Mouse (Mus musculus): ENCODE data around the gene Chrna4. TPM values are rescaled to one million over a fixed set of nuclear protein-coding genes. Genes with fewer than 3 reads are reported as not detected.

The Chrna4 gene
- 5.7 and 5.8 TPM in 2 replicates for polyA plus RNA-seq (2016; fragmentation: Nextera tagmentation; extraction: Ambion mirVana)

DNA sequence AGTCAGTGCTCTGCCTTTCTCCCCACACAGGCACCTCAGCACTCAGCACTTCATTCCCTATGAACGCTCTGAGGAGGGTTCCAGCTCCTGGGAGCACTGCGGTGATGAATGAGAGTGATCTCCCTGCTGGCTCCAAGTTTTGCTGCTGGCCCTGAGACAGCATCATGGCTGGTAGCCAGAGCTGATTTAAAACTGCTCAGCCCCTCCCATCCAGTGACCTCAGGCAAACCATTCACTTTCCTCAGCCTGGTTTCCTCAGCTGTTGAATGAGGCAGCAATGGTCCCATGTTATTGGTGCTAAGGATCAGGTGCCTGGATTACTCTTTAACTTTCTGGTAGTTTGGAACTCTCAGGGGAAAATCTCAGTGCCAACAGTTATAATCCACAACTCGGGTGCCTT lies at the start of gene Chrna4:
Gene Chrna4, minus strand, starts transcription at position 110 of the 400 bp plus-strand sequence.
- DNase-seq (ENCODE audit: extremely low spot score, low spot score), result no peak
- Histone ChIP-seq H3K4me1 (peaks cover 59% of the 10 kb centered on the region), H3K9me3 (no peaks in the 10 kb centered on the region), H3K27ac (peak within 1 kb of the TSS; percentile 75), H3K27me3 (ENCODE audit: poor library complexity, severe bottlenecking) (peaks cover 51% of the 10 kb centered on the region), H3K4me3 (no peak within 1 kb of the TSS), H3K36me3 (replicated peaks) (no peaks in the 10 kb centered on the region)
- 44% methylated on average over 3 of the region's 3 CpGs for WGBS

- no peaks in the 10 kb centered on the region; the same call in 1 of the 2 replicates for H3K4me1 ChIP-seq
- no peak for DNase-seq (ENCODE audit: extremely low spot score, low spot score)
- H3K27me3 ChIP-seq (ENCODE audit: poor library complexity, severe bottlenecking), result no peaks in the 10 kb centered on the region
- no peak overlapping the region for H3K27ac ChIP-seq
- no peak overlapping the region for H3K4me3 ChIP-seq
- H3K36me3 ChIP-seq (replicated peaks), result no peaks in the 10 kb centered on the region
- H3K9me3 ChIP-seq, result no peaks in the 10 kb centered on the region
- WGBS, result 85% methylated on average over 3 of the region's 3 CpGs
Observed at GRCm38 (mm10) chr2:181090123-181090522, 46.8 kb upstream of the Chrna4 start.

GRCm38 (mm10) chr2:181084997-181085396 lies 41.7 kb upstream of the Chrna4 start:
- H3K27me3 ChIP-seq (ENCODE audit: poor library complexity, severe bottlenecking), result no peaks in the 10 kb centered on the region
- no peaks in the 10 kb centered on the region for H3K9me3 ChIP-seq
- WGBS, result 70% methylated on average over 8 of the region's 8 CpGs
- H3K36me3 ChIP-seq (replicated peaks), result no peaks in the 10 kb centered on the region
- DNase-seq (ENCODE audit: extremely low spot score, low spot score), result no peak
- H3K4me1 ChIP-seq, result no peaks in the 10 kb centered on the region; the same call in 1 of the 2 replicates
- no peak overlapping the region for H3K4me3 ChIP-seq
- no peak overlapping the region for H3K27ac ChIP-seq

- 77% methylated on average over 4 of the region's 4 CpGs for WGBS
Observed at GRCm38 (mm10) chr2:181083945-181084344, 40.6 kb upstream of the Chrna4 start.

GRCm38 (mm10) chr2:181080886-181081285 lies 37.5 kb upstream of the Chrna4 start:
- no peak for DNase-seq (ENCODE audit: extremely low spot score, low spot score)
- peaks cover 3% of the 10 kb centered on the region; the same call in 1 of the 2 replicates for H3K4me1 ChIP-seq
- H3K27ac ChIP-seq, result 0 out of 2 replicates have a peak overlapping the region, but pooled peaks have one; percentile 11
- H3K36me3 ChIP-seq (replicated peaks), result no peaks in the 10 kb centered on the region
- H3K27me3 ChIP-seq (ENCODE audit: poor library complexity, severe bottlenecking), result no peaks in the 10 kb centered on the region
- WGBS, result 80% methylated on average over 5 of the region's 5 CpGs
- no peak overlapping the region for H3K4me3 ChIP-seq
- H3K9me3 ChIP-seq, result no peaks in the 10 kb centered on the region

More at GRCm38 (mm10) chr2:181083945-181084344, 40.6 kb upstream of the Chrna4 start:
- Histone ChIP-seq H3K4me1 (no peaks in the 10 kb centered on the region; the same call in 1 of the 2 replicates), H3K36me3 (replicated peaks) (no peaks in the 10 kb centered on the region), H3K27me3 (ENCODE audit: poor library complexity, severe bottlenecking) (no peaks in the 10 kb centered on the region), H3K9me3 (no peaks in the 10 kb centered on the region), H3K4me3 (no peak overlapping the region), H3K27ac (no peak overlapping the region)
- no peak for DNase-seq (ENCODE audit: extremely low spot score, low spot score)

DNA sequence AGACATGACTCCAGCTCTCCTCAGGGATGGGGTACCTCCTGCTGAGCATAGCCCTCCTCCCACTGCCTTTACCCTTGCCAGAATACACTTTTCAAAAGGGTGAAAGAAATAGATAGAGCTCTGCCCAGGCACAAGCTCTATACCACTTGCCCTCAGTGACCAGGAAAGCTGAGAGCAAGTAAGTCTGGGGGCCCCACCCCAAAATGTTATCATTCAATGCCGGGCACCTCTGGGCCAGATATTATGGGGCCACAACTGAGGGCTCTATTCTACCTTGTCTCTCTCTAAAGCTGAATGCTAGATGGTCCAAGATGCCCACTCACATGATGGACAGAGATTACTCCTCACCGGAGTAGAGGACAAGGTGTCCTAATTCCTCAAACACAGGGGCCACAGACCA lies 36.2 kb upstream of the Chrna4 start:
- Histone ChIP-seq H3K9me3 (no peaks in the 10 kb centered on the region), H3K27ac (no peak overlapping the region), H3K27me3 (ENCODE audit: poor library complexity, severe bottlenecking) (no peaks in the 10 kb centered on the region), H3K4me3 (no peak overlapping the region), H3K4me1 (0 out of 2 replicates have a peak, but pooled peaks cover 3% of the 10 kb centered on the region), H3K36me3 (replicated peaks) (no peaks in the 10 kb centered on the region)
- 90% methylated on average over 2 of the region's 2 CpGs for WGBS
- DNase-seq (ENCODE audit: extremely low spot score, low spot score), result no peak

DNA sequence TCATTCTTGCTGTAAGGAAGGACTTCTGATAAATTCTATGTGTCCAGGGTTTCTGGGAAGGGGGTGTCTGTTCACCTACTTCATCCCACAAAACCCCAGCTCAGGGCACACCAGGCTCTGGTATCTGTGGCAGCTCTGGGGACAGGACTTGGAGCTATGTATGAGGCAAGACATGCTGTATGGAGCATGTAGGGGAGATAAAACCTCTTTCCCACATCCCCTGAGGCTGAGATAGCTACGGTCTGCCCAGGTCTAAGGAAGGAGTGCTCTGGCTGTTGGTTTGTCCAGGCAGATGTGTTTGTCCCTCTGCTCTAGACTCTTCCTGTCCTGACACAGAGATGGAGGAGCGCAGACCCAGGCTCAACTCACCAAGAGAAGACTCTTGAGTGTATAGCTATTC lies 35.6 kb upstream of the Chrna4 start:
- WGBS, result 82% methylated on average over 2 of the region's 2 CpGs
- DNase-seq (ENCODE audit: extremely low spot score, low spot score), result no peak
- Histone ChIP-seq H3K27me3 (ENCODE audit: poor library complexity, severe bottlenecking) (no peaks in the 10 kb centered on the region), H3K4me3 (no peak overlapping the region), H3K36me3 (replicated peaks) (no peaks in the 10 kb centered on the region), H3K9me3 (no peaks in the 10 kb centered on the region), H3K4me1 (0 out of 2 replicates have a peak, but pooled peaks cover 3% of the 10 kb centered on the region), H3K27ac (no peak overlapping the region)

DNA sequence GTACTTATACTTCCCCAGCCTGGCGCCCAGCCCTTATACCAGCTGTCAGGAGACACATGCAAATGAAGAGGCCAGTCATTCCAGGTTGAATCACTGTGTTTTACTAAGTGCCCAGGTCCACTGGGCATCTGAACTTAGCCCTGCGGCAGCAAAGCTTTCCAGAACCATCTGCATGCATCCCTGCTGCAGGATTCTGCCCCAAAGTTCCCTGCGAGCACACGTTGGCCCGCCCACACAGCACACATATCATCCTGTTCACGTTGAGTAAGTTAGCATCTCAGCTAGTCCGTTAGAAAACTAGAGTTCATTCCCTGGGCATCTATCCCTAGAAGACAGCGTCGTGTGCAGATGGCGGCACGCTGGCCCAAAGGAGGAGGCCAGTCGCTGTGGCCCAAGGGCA lies 32.2 kb upstream of the Chrna4 start:
- no peak for DNase-seq (ENCODE audit: extremely low spot score, low spot score)
- no peak overlapping the region for H3K27ac ChIP-seq
- no peaks in the 10 kb centered on the region for H3K27me3 ChIP-seq (ENCODE audit: poor library complexity, severe bottlenecking)
- 86% methylated on average over 12 of the region's 12 CpGs for WGBS
- H3K9me3 ChIP-seq, result no peaks in the 10 kb centered on the region
- H3K4me1 ChIP-seq, result 0 out of 2 replicates have a peak, but pooled peaks cover 3% of the 10 kb centered on the region
- H3K4me3 ChIP-seq, result no peak overlapping the region
- no peaks in the 10 kb centered on the region for H3K36me3 ChIP-seq (replicated peaks)

GRCm38 (mm10) chr2:181072403-181072714 lies 29.0 kb upstream of the Chrna4 start:
- H3K36me3 ChIP-seq (replicated peaks), result no peaks in the 10 kb centered on the region
- H3K27me3 ChIP-seq (ENCODE audit: poor library complexity, severe bottlenecking), result no peaks in the 10 kb centered on the region
- H3K4me1 ChIP-seq, result 0 out of 2 replicates have a peak, but pooled peaks cover 3% of the 10 kb centered on the region
- H3K9me3 ChIP-seq, result no peaks in the 10 kb centered on the region
- no peak overlapping the region for H3K4me3 ChIP-seq
- DNase-seq (ENCODE audit: extremely low spot score, low spot score), result no peak
- 8% methylated on average over 1 of the region's 1 CpGs for WGBS
- H3K27ac ChIP-seq, result no peak overlapping the region

DNA sequence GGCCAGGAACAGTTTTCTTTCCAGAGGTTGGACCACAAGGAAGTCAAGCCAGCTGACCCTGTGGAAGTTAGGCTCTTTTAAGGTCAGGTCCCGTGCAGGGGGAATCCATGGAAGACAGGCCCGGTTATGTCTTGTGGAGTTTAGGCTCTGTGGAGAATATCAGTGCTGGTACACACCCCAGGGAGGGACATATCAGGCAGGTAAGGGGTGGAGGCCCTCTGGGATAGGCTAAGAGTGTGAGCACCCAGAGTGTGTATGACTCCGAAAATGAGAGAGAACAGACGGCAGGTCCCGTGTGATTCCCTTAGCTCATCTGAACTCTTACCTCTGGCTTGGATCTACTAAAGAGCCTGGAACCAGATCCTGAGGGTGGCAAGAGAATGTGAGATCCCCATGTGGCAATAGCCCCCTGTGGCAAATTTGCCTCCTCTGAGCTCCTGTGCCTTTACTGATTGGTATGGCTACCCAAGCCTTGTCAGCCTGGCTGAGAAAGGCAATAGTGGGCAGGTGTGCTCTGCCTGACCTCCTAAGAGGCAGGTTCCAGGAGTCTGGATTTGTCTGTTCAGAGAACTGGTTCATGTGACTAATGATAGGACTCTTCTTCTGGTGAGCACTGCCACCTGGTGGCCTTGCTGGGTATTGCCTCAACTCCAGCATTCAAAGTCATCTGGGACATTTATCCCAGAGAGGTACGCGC lies 28.5 kb upstream of the Chrna4 start:
- Histone ChIP-seq H3K27ac (no peak overlapping the region), H3K4me1 (0 out of 2 replicates have a peak, but pooled peaks cover 3% of the 10 kb centered on the region), H3K4me3 (no peak overlapping the region), H3K9me3 (no peaks in the 10 kb centered on the region), H3K36me3 (replicated peaks) (no peaks in the 10 kb centered on the region), H3K27me3 (ENCODE audit: poor library complexity, severe bottlenecking) (no peaks in the 10 kb centered on the region)
- 68% methylated on average over 7 of the region's 7 CpGs for whole genome bisulfite sequencing
- DNase-seq (ENCODE audit: extremely low spot score, low spot score), result peak; percentile 83

DNA sequence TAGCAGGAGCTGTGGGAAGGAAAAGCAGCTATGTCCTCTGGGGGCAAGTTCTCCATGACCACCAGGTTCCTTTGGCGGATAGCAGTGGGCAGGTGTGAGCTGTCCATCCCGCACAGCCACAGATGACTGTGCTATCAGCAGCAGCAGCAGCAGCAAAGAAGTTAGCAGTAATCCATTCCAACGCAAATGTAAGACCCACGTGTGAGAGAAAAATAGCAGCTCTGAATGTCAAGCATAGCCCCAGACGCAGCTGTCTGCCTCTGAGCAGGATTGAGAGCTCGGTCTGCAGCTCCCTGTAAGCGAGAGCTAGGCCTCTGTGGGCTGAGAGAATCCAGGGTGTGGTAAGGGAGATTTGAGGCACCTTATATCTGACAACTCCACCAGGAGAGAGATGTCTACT lies 26.8 kb upstream of the Chrna4 start:
- no peak for DNase-seq (ENCODE audit: extremely low spot score, low spot score)
- no peak overlapping the region for H3K4me3 ChIP-seq
- WGBS, result 67% methylated on average over 7 of the region's 7 CpGs
- no peak overlapping the region for H3K27ac ChIP-seq
- H3K36me3 ChIP-seq (replicated peaks), result no peaks in the 10 kb centered on the region
- no peaks in the 10 kb centered on the region for H3K9me3 ChIP-seq
- H3K4me1 ChIP-seq, result no peaks in the 10 kb centered on the region
- H3K27me3 ChIP-seq (ENCODE audit: poor library complexity, severe bottlenecking), result no peaks in the 10 kb centered on the region

DNA sequence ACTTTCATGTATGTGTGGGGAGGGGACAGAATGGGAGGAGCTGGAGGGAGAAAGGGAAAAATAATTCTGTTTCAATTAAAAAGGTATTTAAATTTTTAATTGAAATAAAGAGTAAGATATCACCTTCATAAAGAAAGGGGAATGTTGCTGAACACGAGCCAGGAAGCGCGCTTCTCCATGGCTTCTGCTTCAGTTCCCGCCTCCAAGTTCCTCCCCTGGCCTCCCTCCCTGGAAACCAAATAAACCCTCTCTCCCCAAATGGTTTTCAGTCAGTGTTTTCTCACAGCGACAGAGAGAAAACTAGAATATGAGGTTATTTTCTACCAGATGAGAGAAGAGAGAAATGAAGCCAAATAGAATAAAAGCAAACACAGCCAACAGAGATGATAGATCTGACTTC lies 25.2 kb upstream of the Chrna4 start:
- H3K4me1 ChIP-seq, result no peaks in the 10 kb centered on the region
- H3K4me3 ChIP-seq, result no peak overlapping the region
- no peaks in the 10 kb centered on the region for H3K27me3 ChIP-seq (ENCODE audit: poor library complexity, severe bottlenecking)
- H3K36me3 ChIP-seq (replicated peaks), result no peaks in the 10 kb centered on the region
- WGBS, result 79% methylated on average over 5 of the region's 5 CpGs
- no peak for DNase-seq (ENCODE audit: extremely low spot score, low spot score)
- no peaks in the 10 kb centered on the region for H3K9me3 ChIP-seq
- no peak overlapping the region for H3K27ac ChIP-seq

GRCm38 (mm10) chr2:181065827-181066226 lies 22.5 kb upstream of the Chrna4 start:
- no peak overlapping the region for H3K27ac ChIP-seq
- H3K27me3 ChIP-seq (ENCODE audit: poor library complexity, severe bottlenecking), result no peaks in the 10 kb centered on the region
- H3K9me3 ChIP-seq, result no peaks in the 10 kb centered on the region
- no peak for DNase-seq (ENCODE audit: extremely low spot score, low spot score)
- no peak overlapping the region for H3K4me3 ChIP-seq
- no peaks in the 10 kb centered on the region for H3K4me1 ChIP-seq
- WGBS, result 72% methylated on average over 4 of the region's 4 CpGs
- no peaks in the 10 kb centered on the region for H3K36me3 ChIP-seq (replicated peaks)

All from forebrain, embryonic 10.5 days (tissue).